Mouse (Mus musculus) ES-E14 (cell line): ENCODE data around the gene Ttk. TPM values are rescaled to one million over a fixed set of nuclear protein-coding genes. Genes with fewer than 3 reads are reported as not detected.

Experiments
- DNase-seq: peaks from one replicate; pipeline ENCODE4 v3.0.0-alpha.2; 2013; ENCODE audit warnings: low read depth, low spot score
- H3K27ac ChIP-seq: 2 replicates; pipeline ENCODE4 v1.5.1; 2012; ENCODE audit warnings: low read depth, mild to moderate bottlenecking, low read length, moderate library complexity, mixed read lengths; ENCODE audit not compliant: poor library complexity, insufficient read depth, severe bottlenecking
- H3K36me3 ChIP-seq: 2 replicates; pipeline ENCODE4 v1.6.1; 2012; ENCODE audit warnings: mild to moderate bottlenecking, low read length, moderate library complexity, mixed read lengths; ENCODE audit not compliant: control insufficient read depth, poor library complexity, insufficient read depth, severe bottlenecking
- H3K4me1 ChIP-seq, 2 experiments: fragments of 150-350 bp in 1 of 2; sonication (generic) in 1 of 2; 2 replicates each; pipeline ENCODE4 v1.6.1; 2012; ENCODE audit warnings: low read length in 2 of 2, mild to moderate bottlenecking in 1 of 2, mixed read lengths in 1 of 2; ENCODE audit not compliant: control insufficient read depth in 2 of 2, insufficient read depth in 2 of 2, poor library complexity in 1 of 2
- H3K4me3 ChIP-seq, 2 experiments: fragments of 150-350 bp in 1 of 2; sonication (generic) in 1 of 2; 2 replicates each; pipeline ENCODE4 v1.5.1; 2012; ENCODE audit warnings: low read length in 2 of 2, low read depth in 1 of 2, mild to moderate bottlenecking in 1 of 2, mixed read lengths in 1 of 2; ENCODE audit not compliant: insufficient read depth in 1 of 2, poor library complexity in 1 of 2, severe bottlenecking in 1 of 2
- H3K9ac ChIP-seq: 2 replicates; pipeline ENCODE4 v1.6.1; 2012; ENCODE audit warnings: low read depth, mild to moderate bottlenecking, low read length, mixed read lengths; ENCODE audit not compliant: poor library complexity, insufficient read depth, severe bottlenecking
- H3K9me3 ChIP-seq: fragments of 150-350 bp; sonication (generic); 2 replicates; pipeline ENCODE4 v1.6.1; 2012; ENCODE audit warnings: low read depth, mild to moderate bottlenecking, low read length; ENCODE audit not compliant: control insufficient read depth, insufficient read depth
- CHD2 ChIP-seq: IDR thresholded peaks from 2 replicates; pipeline ENCODE4 v1.6.1; 2014; ENCODE audit warnings: mild to moderate bottlenecking, low read depth, low read length, inconsistent platforms
- HCFC1 ChIP-seq: IDR thresholded peaks from 2 replicates; pipeline ENCODE4 v1.6.1; 2012; ENCODE audit warnings: low read length, inconsistent platforms, borderline replicate concordance; ENCODE audit not compliant: insufficient read depth
- MAFK ChIP-seq: IDR thresholded peaks from 2 replicates; pipeline ENCODE4 v1.6.1; 2014; ENCODE audit warnings: mild to moderate bottlenecking, low read depth, low read length, inconsistent platforms; ENCODE audit not compliant: insufficient read depth
- ZC3H11A ChIP-seq: IDR thresholded peaks from 2 replicates; pipeline ENCODE4 v1.6.1; 2012; ENCODE audit warnings: low read depth, mild to moderate bottlenecking, inconsistent platforms, low read length, borderline replicate concordance
- ZNF384 ChIP-seq: IDR thresholded peaks from 2 replicates; pipeline ENCODE4 v1.6.1; 2012; ENCODE audit warnings: low read depth, low read length, inconsistent platforms
- in situ Hi-C, 2 experiments: fragments of 600-800 bp; cut with MboI; formaldehyde crosslinking; loops; one replicate each; pipeline ENCODE4 v1.15.1; 2025; ENCODE audit warnings: low sequenced_read_pairs in 2 of 2, inconsistent platforms in 1 of 2; ENCODE audit not compliant: unreplicated experiment in 2 of 2
- total RNA-seq: library from RNA; depleted of rRNA; stranded (reverse); fragments of 300-350 nt; gene quantifications from 2 replicates; pipeline ENCODE4 v1.2.3, GENCODE M21; 2012; rRNA removed

Ttk gene
- total RNA-seq: 31.3 and 39.8 TPM in 2 replicates

- Histone ChIP-seq H3K9me3 (no peaks in the 10 kb centered on the region), H3K4me3 (peak within 1 kb of the TSS; percentile 74 to 83), H3K27ac (peak within 1 kb of the TSS; percentile 22), H3K36me3 (no peaks in the 10 kb centered on the region), H3K4me1 (peaks cover 4 to 5% of the 10 kb centered on the region in 2 experiments; a peak in 1 of 4 replicates), H3K9ac (peak within 1 kb of the TSS; percentile 85)
- peak; percentile 86 for DNase-seq
- no peak for TF ChIP-seq MAFK
- no peak for TF ChIP-seq ZC3H11A
- no peak for TF ChIP-seq HCFC1
- TF ChIP-seq CHD2: 0 out of 2 replicates have a peak, but pooled peaks have one; percentile 20
- in situ Hi-C loops: no loop called here
Observed at GRCm38 (mm10) chr9:83833811-83834747, at the start of gene Ttk. Gene Ttk, plus strand, starts transcription at chr9:83834689.

DNA sequence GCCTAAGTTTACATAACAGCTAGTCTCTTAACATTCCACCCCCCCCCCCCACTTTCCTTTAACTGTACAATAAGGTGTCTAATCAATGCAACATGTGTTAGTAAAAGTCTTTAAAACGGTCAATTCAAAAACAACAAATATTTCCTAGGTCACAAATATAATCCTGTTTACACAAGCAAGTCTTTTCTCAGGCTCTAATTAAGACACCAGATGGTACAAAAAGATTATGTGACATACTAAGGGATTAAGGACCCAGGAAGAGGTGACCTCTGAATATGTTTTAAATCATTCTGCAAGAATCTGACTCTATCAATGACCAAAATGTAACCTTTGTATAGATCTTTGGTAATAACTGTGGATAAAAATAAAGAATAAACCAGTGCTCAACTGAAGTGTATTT, 49.0 kb upstream of the Ttk start:
- Histone ChIP-seq H3K27ac (no peak overlapping the region), H3K9ac (no peak overlapping the region)

DNA sequence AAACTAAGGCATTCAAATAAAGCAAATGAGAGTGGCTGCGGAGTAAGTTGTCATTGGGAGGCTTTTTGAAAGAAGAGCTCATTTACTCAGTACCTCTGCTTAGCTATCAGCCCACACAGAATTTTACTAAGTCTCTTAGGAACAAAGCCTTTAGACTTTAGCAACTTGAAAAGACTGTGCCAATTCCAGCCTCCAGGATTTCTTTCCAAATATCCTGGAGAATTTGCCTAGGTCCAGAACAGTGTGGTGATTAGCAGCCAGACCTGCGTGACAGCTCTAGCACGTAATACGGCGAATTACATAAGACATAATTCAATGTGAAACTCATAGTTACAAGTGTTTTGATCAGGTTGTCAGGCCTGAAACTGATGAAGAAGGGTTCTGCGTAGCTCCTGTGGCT, 45.2 kb upstream of the Ttk start:
- H3K4me3 ChIP-seq: no peak overlapping the region
- no peaks in the 10 kb centered on the region for H3K36me3 ChIP-seq
- no peaks in the 10 kb centered on the region for H3K9me3 ChIP-seq
- TF ChIP-seq HCFC1: no peak
- no peak for TF ChIP-seq CHD2
- no peak for TF ChIP-seq ZC3H11A
- no peak for TF ChIP-seq MAFK
- no peak for TF ChIP-seq ZNF384
- DNase-seq: no peak
- no peak overlapping the region for H3K27ac ChIP-seq
- in situ Hi-C loops: no loop called here
- H3K9ac ChIP-seq: no peak overlapping the region
- H3K4me1 ChIP-seq: no peaks in the 10 kb centered on the region

More for the DNA sequence above, 49.0 kb upstream of the Ttk start:
- no peaks in the 10 kb centered on the region for H3K4me1 ChIP-seq
- H3K36me3 ChIP-seq: no peaks in the 10 kb centered on the region
- DNase-seq: no peak
- H3K9me3 ChIP-seq: no peaks in the 10 kb centered on the region
- H3K4me3 ChIP-seq: no peak overlapping the region
- TF ChIP-seq HCFC1 (no peak), ZC3H11A (no peak), CHD2 (no peak), ZNF384 (no peak), MAFK (no peak)
- in situ Hi-C loops: no loop called here

DNA sequence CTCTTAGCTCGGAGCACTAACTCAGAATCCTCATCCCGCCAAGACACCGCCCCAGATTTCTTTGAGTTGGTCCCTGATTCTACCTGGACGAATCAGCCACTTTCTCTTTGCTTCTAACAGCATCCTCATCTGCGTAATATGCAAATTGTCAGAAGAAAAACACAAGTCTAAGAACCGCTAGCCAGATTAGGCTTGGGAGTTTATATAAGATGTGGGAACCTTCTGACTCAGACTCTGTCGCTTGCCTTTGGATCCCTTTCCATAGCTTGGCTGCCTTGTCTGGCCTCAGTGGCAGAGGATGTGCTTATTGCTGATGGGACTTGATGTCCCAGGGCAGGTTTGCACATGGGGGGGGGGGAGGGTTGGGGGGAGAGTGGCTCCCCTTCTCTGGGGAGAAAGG, 37.6 kb upstream of the Ttk start:
- H3K4me3 ChIP-seq: no peak overlapping the region
- H3K4me1 ChIP-seq: no peaks in the 10 kb centered on the region
- TF ChIP-seq MAFK (no peak), CHD2 (no peak), ZC3H11A (no peak)
- no peak for DNase-seq
- no peak overlapping the region for H3K9ac ChIP-seq
- no peaks in the 10 kb centered on the region for H3K36me3 ChIP-seq
- no peak overlapping the region for H3K27ac ChIP-seq
- in situ Hi-C loops: no loop called here
- H3K9me3 ChIP-seq: no peaks in the 10 kb centered on the region
